Mouse (Mus musculus) limb, embryonic 15.5 days (tissue): ENCODE results near the gene Trmt10b. TPM values are rescaled to one million over a fixed set of nuclear protein-coding genes. Genes with fewer than 3 reads are reported as not detected.
A peak's percentile ranks its signal among the peaks of the same experiment; 100 is the strongest.

Experiments used
- ATAC-seq: fragments of 200-750 bp; cut with Nextera tagmentation; 2 replicates; pipeline ENCODE4 v1.8.0; 2017; ENCODE audit warnings: low read depth, moderate TSS enrichment; ENCODE audit not compliant: insufficient number of reproducible peaks, low FRiP score, low TSS enrichment
- H3K27ac ChIP-seq: fragments of 300-500 bp; sonication (generic); 2 replicates; pipeline ENCODE4 v1.5.1; 2015; ENCODE audit warnings: moderate library complexity, mild to moderate bottlenecking, inconsistent platforms
- H3K27me3 ChIP-seq: fragments of 300-500 bp; sonication (generic); 2 replicates; pipeline ENCODE4 v1.6.1; 2015; ENCODE audit warnings: inconsistent platforms
- H3K36me3 ChIP-seq: fragments of 300-500 bp; sonication (generic); 2 replicates; pipeline ENCODE4 v1.6.1; 2015; ENCODE audit warnings: inconsistent platforms
- H3K4me1 ChIP-seq: fragments of 300-500 bp; sonication (generic); 2 replicates; pipeline ENCODE4 v1.6.1; 2015; ENCODE audit warnings: inconsistent platforms
- H3K4me2 ChIP-seq: fragments of 300-500 bp; sonication (generic); 2 replicates; pipeline ENCODE4 v1.6.1; 2015; ENCODE audit warnings: mild to moderate bottlenecking, inconsistent platforms
- H3K4me3 ChIP-seq: fragments of 300-500 bp; sonication (generic); 2 replicates; pipeline ENCODE4 v1.5.1; 2015; ENCODE audit warnings: mild to moderate bottlenecking, inconsistent platforms
- H3K9ac ChIP-seq: fragments of 300-500 bp; sonication (generic); 2 replicates; pipeline ENCODE4 v1.6.1; 2015; ENCODE audit warnings: inconsistent platforms
- H3K9me3 ChIP-seq: fragments of 300-500 bp; sonication (generic); 2 replicates; pipeline ENCODE4 v1.6.1; 2016; ENCODE audit warnings: inconsistent platforms
- WGBS: fragments of 180-500 bp; shearing (Covaris S2); methylation state at CpG from one replicate; pipeline ENCODE4 v1.1.7; 2015; 5-methylcytosine and 5-hydroxymethylcytosine counted together
- polyA plus RNA-seq: library from polyadenylated mRNA; unstranded; fragments of >200 nt; fragmentation: Nextera tagmentation; extraction: Ambion mirVana; gene quantifications from 2 replicates; pipeline ENCODE4 v1.2.1, GENCODE M21; 2015

Trmt10b gene
- polyA plus RNA-seq, 1 experiment from 2014 or later, result 16.7 TPM

DNA sequence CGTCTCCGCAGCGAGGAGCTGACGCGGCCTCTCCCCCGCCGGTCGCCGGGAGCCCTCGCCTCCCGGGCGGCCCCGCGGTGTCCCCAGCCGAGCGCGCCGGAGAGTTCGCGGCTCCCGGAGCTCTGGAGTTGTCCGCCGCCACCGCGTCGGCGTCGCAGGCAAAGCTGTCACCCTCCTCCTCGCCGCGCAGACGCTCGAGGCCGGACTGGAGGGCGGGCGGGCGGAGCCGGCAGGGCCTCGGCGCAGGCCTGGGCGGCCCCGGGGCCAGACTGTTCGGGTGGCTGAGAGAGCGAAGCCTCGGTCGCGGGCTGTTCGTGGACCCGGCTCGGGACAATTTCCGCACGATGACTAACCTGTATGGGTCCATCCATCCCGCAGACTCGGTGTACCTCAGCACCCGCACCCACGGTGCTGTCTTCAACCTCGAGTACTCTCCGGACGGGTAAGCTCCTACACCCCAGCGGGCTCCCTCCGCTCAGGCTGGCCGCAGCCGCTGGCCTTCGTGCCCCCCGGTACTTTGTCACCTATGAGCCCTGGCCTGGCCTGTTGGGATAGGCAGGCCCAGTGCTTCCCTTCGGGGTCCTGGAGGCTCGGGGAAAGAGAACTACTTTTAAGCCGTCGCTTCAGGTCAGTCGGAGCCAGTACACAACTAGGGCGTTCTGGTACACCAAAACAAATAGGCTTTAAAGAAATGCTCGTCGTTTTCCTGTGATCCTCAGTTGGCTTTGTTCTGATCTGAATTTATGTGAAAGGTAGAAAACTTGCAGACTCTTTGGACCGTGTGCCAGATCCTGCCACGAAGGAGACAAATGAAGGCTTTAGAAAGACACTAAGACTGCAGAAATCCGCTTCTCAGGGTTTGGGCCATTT, 45.6 kb downstream of the Trmt10b start, which contains the start of gene Exosc3:
Exosc3 (minus strand) TSS at position 447 of the 870 bp plus-strand sequence.
- H3K4me2 ChIP-seq, result peak within 1 kb of the TSS; percentile 73
- H3K4me3 ChIP-seq, result peak within 1 kb of the TSS; percentile 94
- 0 out of 2 replicates have a peak, but pooled peaks cover 2% of the 10 kb centered on the region for H3K36me3 ChIP-seq
- H3K9ac ChIP-seq, result peak within 1 kb of the TSS; percentile 94
- H3K4me1 ChIP-seq, result peaks cover 18% of the 10 kb centered on the region
- WGBS, result under 1% methylated on average over 75 of the region's 76 CpGs
- H3K27ac ChIP-seq, result peak within 1 kb of the TSS; percentile 97
- peak; percentile 83 for ATAC-seq
- H3K9me3 ChIP-seq, result no peaks in the 10 kb centered on the region
- H3K27me3 ChIP-seq, result no peaks in the 10 kb centered on the region

DNA sequence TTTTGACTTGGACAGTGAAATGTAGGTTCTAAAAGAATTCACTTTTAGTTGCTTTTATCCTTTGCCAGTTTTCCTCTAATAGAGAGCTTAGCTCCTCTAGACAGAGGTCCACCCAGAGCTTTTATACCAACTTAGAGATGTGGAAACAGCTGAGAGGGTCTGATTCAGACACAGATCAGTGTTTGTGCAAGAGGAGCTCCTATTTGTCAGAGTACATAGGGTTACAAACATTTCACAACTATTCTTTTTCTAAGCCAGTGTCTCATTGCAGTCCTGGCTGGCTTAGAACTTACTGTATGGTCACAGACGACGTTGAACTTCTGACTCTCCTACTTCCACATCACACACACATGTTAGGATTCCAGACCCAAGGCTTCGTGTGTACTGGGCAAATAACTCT, 59.7 kb downstream of the Trmt10b start:
- Histone ChIP-seq H3K9ac (no peak overlapping the region), H3K27me3 (no peaks in the 10 kb centered on the region), H3K9me3 (no peaks in the 10 kb centered on the region), H3K4me3 (no peak overlapping the region), H3K36me3 (peaks cover 33% of the 10 kb centered on the region), H3K27ac (no peak overlapping the region), H3K4me2 (no peak overlapping the region), H3K4me1 (no peaks in the 10 kb centered on the region)
- ATAC-seq, result no peak
- 85% methylated on average over 3 of the region's 3 CpGs for WGBS

Other genes with a start within 250 kb of the Trmt10b start
- 18.0 and 18.7 TPM in 2 replicates for gene Fbxo10, start 212.5 kb upstream of the Trmt10b start, polyA plus RNA-seq
- gene Tomm5, start 189.0 kb upstream of the Trmt10b start, polyA plus RNA-seq, result 210 and 217 TPM in 2 replicates
- 3.4 and 3.6 TPM in 2 replicates for gene Frmpd1, start 112.3 kb upstream of the Trmt10b start, polyA plus RNA-seq
- 9.3 and 13.7 TPM in 2 replicates for gene Dcaf10, start 45.0 kb downstream of the Trmt10b start, polyA plus RNA-seq
- 66.2 and 72.0 TPM in 2 replicates for gene Exosc3, start 45.6 kb downstream of the Trmt10b start, polyA plus RNA-seq
- gene Slc25a51, start 111.6 kb downstream of the Trmt10b start, polyA plus RNA-seq, result 58.0 and 61.8 TPM in 2 replicates
- 6.8 and 9.6 TPM in 2 replicates for gene Shb, start 235.3 kb downstream of the Trmt10b start, polyA plus RNA-seq